26 mouse cellular contexts compared by ENCODE assay signal in the genomic region with DNA sequence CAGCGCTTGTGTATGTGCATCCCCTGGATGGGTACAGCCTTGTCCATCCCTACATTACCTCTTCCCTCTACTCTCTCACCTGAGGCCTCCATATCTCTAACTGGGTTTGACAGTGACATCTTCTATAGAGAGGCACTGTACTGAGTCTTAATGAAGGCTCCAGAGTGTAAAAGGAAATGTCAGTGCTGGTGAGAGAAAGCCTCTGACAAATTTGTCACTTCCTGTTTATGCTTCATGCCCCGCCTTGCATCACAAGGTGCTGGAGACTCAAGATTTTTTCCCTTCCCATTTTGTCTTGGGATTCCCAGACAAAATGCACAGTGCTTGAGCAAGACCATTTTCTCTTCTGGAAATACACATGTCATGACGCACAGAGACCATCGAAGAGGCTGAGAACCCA.
DNase-seq lines count a peak whose midpoint lies in the region; ATAC-seq and TF ChIP-seq lines count a peak whose summit lies in the region.
"Had no signal": no experiment of that assay in that cellular context is flagged by ENCODE, and none has a peak within 500 bp of the region (broad histone marks: within the 10 kb centered on the region; RNA-seq: fewer than 3 reads in every experiment).

No protein-coding gene starts in this region.

- no peaks in the 10 kb centered on the region for H3K27me3 ChIP-seq in lung, embryonic 14.5 days (ENCODE audit: insufficient read depth, low read length)
- H3K27me3 ChIP-seq: CH12.LX; forebrain, embryonic 13.5 days; hindbrain, embryonic 12.5 days; hindbrain, embryonic 15.5 days; Patski had no signal

- H3K27ac ChIP-seq in lung, embryonic 14.5 days (ENCODE audit: low read depth) = no peak overlapping the region
- H3K27ac ChIP-seq: forebrain, embryonic 10.5 days; forebrain, embryonic 13.5 days; gastrocnemius, adult 2 months; hindbrain, embryonic 12.5 days; hindbrain, embryonic 15.5 days had no signal

- WGBS in lung, embryonic 14.5 days = 84% methylated on average over 4 of the region's 4 CpGs

- no peaks in the 10 kb centered on the region for H3K36me3 ChIP-seq in lung, embryonic 14.5 days (ENCODE audit: insufficient read depth)
- H3K36me3 ChIP-seq: forebrain, embryonic 10.5 days; G1E; hindbrain, embryonic 12.5 days; hindbrain, embryonic 15.5 days had no signal

- no peak for ATAC-seq in lung, embryonic 14.5 days (ENCODE audit: insufficient read depth)
- peak; percentile 80 for ATAC-seq in CD4-positive, CD25-positive, alpha-beta regulatory T cell, adult 4 months
- ATAC-seq: forebrain, embryonic 13.5 days; forebrain, embryonic 16.5 days; intestine, embryonic 16.5 days; Patski had no signal

- H3K4me3 ChIP-seq in lung, embryonic 14.5 days (ENCODE audit: low read depth, low read length) = no peak overlapping the region
- H3K4me3 ChIP-seq: forebrain, embryonic 10.5 days; forebrain, embryonic 13.5 days; gastrocnemius, adult 2 months; hindbrain, embryonic 12.5 days; hindbrain, embryonic 15.5 days had no signal

- H3K4me1 ChIP-seq in lung, embryonic 14.5 days (ENCODE audit: insufficient read depth) = no peaks in the 10 kb centered on the region
- H3K4me1 ChIP-seq: forebrain, embryonic 10.5 days; forebrain, embryonic 13.5 days; hindbrain, embryonic 12.5 days; hindbrain, embryonic 15.5 days had no signal

- no peak for TF ChIP-seq CTCF in lung, embryonic 14.5 days (IDR thresholded peaks at IDR 0.05; ENCODE audit: low read depth)

- H3K9me3 ChIP-seq in lung, embryonic 14.5 days (ENCODE audit: low read depth, low read length) = no peaks in the 10 kb centered on the region
- H3K9me3 ChIP-seq: forebrain, embryonic 10.5 days; forebrain, embryonic 13.5 days; hindbrain, embryonic 12.5 days; hindbrain, embryonic 15.5 days had no signal

- DNase-seq in lung, embryonic 14.5 days = peak; percentile 26
- DNase-seq in lung, postnatal 25 days (ENCODE audit: low spot score) = no peak
- peak; percentile 63 for DNase-seq in CD4-positive helper T cell, adult 2 months (ENCODE audit: low read depth, low spot score)
- DNase-seq in induced T-regulatory cell, adult 2 months (ENCODE audit: low read depth) = peak; percentile 74
- no peak for DNase-seq in ovary, adult 18-20 months (ENCODE audit: low spot score)
- DNase-seq in adrenal gland, postnatal 36 days = no peak
- DNase-seq in gastrocnemius, postnatal 25 days = no peak
- DNase-seq: adrenal gland, postnatal 25 days; B cell, adult 2 months; cerebellum, adult 18-20 months; cerebellum, adult 9-10 months; cerebellum, postnatal 14 days; gastrocnemius, adult 2 months; gastrocnemius, postnatal 14 days; kidney, adult 18-20 months had no signal

- H3K9ac ChIP-seq in lung, embryonic 14.5 days = no peak overlapping the region
- H3K9ac ChIP-seq: forebrain, embryonic 13.5 days; hindbrain, embryonic 12.5 days; hindbrain, embryonic 15.5 days had no signal

- H3K4me2 ChIP-seq in lung, embryonic 14.5 days = no peak overlapping the region
- H3K4me2 ChIP-seq: forebrain, embryonic 13.5 days; heart, embryonic 11.5 days; hindbrain, embryonic 12.5 days; hindbrain, embryonic 15.5 days had no signal

Comparison
In these comparisons a context has a peak if more than half of its experiments do, and no peak if none do; other contexts are left out.
1. DNase-seq: peak in lung, embryonic 14.5 days (single experiment), CD4-positive helper T cell, adult 2 months (single experiment) and induced T-regulatory cell, adult 2 months (single experiment); none in lung, postnatal 25 days (single experiment), ovary, adult 18-20 months (single experiment), adrenal gland, postnatal 36 days (0 of 2) and gastrocnemius, postnatal 25 days (single experiment).